Mouse (Mus musculus) brain, embryonic 14.5 days (tissue): ENCODE measurements around the gene Ankrd6.

Experiments used
- CTCF ChIP-seq: fragments of 200-500 bp; IDR thresholded peaks from 2 replicates; pipeline ENCODE4 v1.5.1; 2012; ENCODE audit warnings: inconsistent platforms, mild to moderate bottlenecking, moderate library complexity, borderline replicate concordance; ENCODE audit not compliant: insufficient read depth, insufficient read length; ENCODE audit errors: extremely low read depth
- POLR2A ChIP-seq: fragments of 200-500 bp; IDR thresholded peaks from 2 replicates; pipeline ENCODE4 v1.6.1; 2012; ENCODE audit warnings: mild to moderate bottlenecking, inconsistent platforms, borderline replicate concordance; ENCODE audit not compliant: poor library complexity, insufficient read depth, insufficient read length, severe bottlenecking; ENCODE audit errors: extremely low read depth

GRCm38 (mm10) chr4:32799966-32800576 is 150.6 kb downstream of the Ankrd6 start, which contains the start of gene Lyrm2:
- TF ChIP-seq CTCF (no peak), POLR2A (peak; percentile 71)
